Mouse (Mus musculus): Measurements from ENCODE around the gene Tgm7.

GRCm38 (mm10) chr2:121069506-121069905 is 40.1 kb downstream of the Tgm7 start:
- TF ChIP-seq USF1 (IDR thresholded peaks at IDR 0.05; ENCODE audit: low read depth, low read length) (no peak), CTCF (conservative IDR thresholded peaks at IDR 0.05 in 1 of 2, IDR thresholded peaks at IDR 0.05 in 1 of 2; ENCODE audit: low read depth in 2 of 2, low read length in 2 of 2) (no peak), CHD1 (IDR thresholded peaks at IDR 0.05; ENCODE audit: low read depth, low read length) (no peak), POLR2A (IDR thresholded peaks at IDR 0.05; ENCODE audit: low read depth, low read length) (no peak), MAFK (IDR thresholded peaks at IDR 0.05; ENCODE audit: insufficient replicate concordance, low read length) (no peak), NELFE (IDR thresholded peaks at IDR 0.05; ENCODE audit: low read depth, low read length) (no peak)
